Mouse (Mus musculus) hindbrain, embryonic 11.5 days (tissue): ENCODE measurements at regions not wholly inside any gene's neighbourhood (a gene's known extent, or its start where the extent isn't known, plus 50 kb on each side); places are given as distances from the start of the nearest gene placed in this dataset.

Experiments used
- ATAC-seq: fragments of 200-750 bp; cut with Nextera tagmentation; 2 replicates; pipeline ENCODE4 v1.8.0; 2017; ENCODE audit warnings: mild to moderate bottlenecking, moderate TSS enrichment, moderate library complexity; ENCODE audit not compliant: low FRiP score
- DNase-seq: peaks from one replicate; pipeline ENCODE4 v3.0.0-alpha.2; 2015; ENCODE audit warnings: low spot score
- H3K27ac ChIP-seq: fragments of 300-500 bp; sonication (generic); 2 replicates; pipeline ENCODE4 v1.5.1; 2014; ENCODE audit warnings: mild to moderate bottlenecking, low read depth, low read length
- H3K27me3 ChIP-seq: fragments of 300-500 bp; sonication (generic); 2 replicates; pipeline ENCODE4 v1.6.1; 2014; ENCODE audit warnings: mild to moderate bottlenecking, low read length, moderate library complexity, mixed read lengths; ENCODE audit not compliant: control insufficient read depth, insufficient read depth
- H3K36me3 ChIP-seq: fragments of 300-500 bp; sonication (generic); 2 replicates; pipeline ENCODE4 v1.6.1; 2014; ENCODE audit warnings: mild to moderate bottlenecking, low read length, moderate library complexity, mixed read lengths; ENCODE audit not compliant: control insufficient read depth, insufficient read depth
- H3K4me1 ChIP-seq: fragments of 300-500 bp; sonication (generic); replicated peaks from 2 replicates; pipeline ENCODE4 v1.6.1; 2014; ENCODE audit warnings: low read length, mixed read lengths; ENCODE audit not compliant: control insufficient read depth, insufficient read depth
- H3K4me2 ChIP-seq: fragments of 300-500 bp; sonication (generic); replicated peaks from 2 replicates; pipeline ENCODE4 v1.6.1; 2014; ENCODE audit warnings: mild to moderate bottlenecking, low read depth, low read length
- H3K4me3 ChIP-seq: fragments of 300-500 bp; sonication (generic); 2 replicates; pipeline ENCODE4 v1.5.1; 2014; ENCODE audit warnings: low read depth, low read length
- H3K9ac ChIP-seq: fragments of 300-500 bp; sonication (generic); 2 replicates; pipeline ENCODE4 v1.6.1; 2014; ENCODE audit warnings: low read depth, low read length
- H3K9me3 ChIP-seq: fragments of 300-500 bp; sonication (generic); 2 replicates; pipeline ENCODE4 v1.6.1; 2016; ENCODE audit warnings: low read length; ENCODE audit not compliant: control insufficient read depth
- WGBS: fragments of 180-500 bp; shearing (Covaris S2); extraction: QIAGEN DNeasy Blood & Tissue Kit; methylation state at CpG from one replicate; pipeline ENCODE4 v1.1.7; 2014; 5-methylcytosine and 5-hydroxymethylcytosine counted together

DNA sequence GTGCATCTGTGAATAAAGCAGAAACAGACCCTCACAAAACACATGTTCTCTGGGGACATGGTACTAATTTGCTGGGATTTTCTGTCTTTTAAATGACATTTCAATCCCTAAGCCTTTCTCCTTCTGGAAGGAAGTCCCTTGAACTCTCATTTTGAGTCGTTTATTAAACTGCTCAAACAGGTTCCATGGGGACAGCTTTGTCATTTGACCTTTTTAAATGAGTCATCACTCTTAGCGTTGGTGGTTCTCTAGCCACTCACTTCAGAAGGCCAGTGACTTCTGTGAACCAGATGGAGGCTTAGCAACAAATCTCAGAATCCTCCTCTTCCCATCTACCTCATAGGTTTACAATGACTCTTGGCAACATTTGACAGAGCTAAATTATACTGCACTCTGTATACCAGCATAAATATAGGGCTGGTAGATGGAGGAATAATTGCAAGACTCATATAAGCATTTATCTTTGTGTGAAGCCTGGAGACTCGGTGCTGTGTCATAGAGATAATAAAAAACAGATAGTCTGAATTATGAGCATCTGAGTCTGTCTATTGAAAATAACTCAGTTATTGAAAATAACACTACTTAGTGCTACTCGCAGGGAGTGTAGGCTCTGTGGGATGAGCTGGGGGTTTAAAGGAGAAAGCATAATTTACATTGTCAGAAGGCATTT is 185.4 kb upstream of the Crbn start:
- ATAC-seq (no peak), DNase-seq (no peak)
- Histone ChIP-seq H3K4me3 (no peak overlapping the region), H3K4me2 (no peak overlapping the region), H3K27ac (no peak overlapping the region), H3K4me1 (no peaks in the 10 kb centered on the region), H3K36me3 (no peaks in the 10 kb centered on the region), H3K9ac (no peak overlapping the region), H3K27me3 (no peaks in the 10 kb centered on the region), H3K9me3 (no peaks in the 10 kb centered on the region)
- 69% methylated on average over 4 of the region's 4 CpGs for WGBS

DNA sequence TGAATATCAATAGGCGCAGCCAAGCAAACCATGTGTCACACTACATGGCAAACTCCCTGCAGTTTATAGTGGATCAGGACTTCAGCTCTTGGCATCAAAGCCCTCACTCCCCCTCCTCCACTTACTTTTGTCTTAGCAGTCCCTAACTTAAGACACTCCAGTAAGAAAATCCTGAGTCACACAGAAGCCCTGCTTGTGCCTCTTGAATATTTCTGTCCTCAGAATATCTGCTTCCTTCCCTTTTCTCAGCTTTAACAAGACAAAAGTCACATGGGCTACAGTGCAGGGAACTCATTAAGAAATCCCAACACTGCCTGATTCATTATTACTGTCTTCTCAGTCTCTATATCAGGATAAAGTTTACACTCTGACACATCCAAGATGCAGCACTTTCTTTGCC is 191.7 kb upstream of the Crbn start:
- Histone ChIP-seq H3K9me3 (no peaks in the 10 kb centered on the region), H3K9ac (no peak overlapping the region), H3K27me3 (no peaks in the 10 kb centered on the region), H3K4me2 (no peak overlapping the region), H3K27ac (no peak overlapping the region), H3K4me3 (no peak overlapping the region), H3K4me1 (no peaks in the 10 kb centered on the region), H3K36me3 (no peaks in the 10 kb centered on the region)
- 81% methylated on average over 1 of the region's 1 CpGs for WGBS
- ATAC-seq (no peak), DNase-seq (no peak)

DNA sequence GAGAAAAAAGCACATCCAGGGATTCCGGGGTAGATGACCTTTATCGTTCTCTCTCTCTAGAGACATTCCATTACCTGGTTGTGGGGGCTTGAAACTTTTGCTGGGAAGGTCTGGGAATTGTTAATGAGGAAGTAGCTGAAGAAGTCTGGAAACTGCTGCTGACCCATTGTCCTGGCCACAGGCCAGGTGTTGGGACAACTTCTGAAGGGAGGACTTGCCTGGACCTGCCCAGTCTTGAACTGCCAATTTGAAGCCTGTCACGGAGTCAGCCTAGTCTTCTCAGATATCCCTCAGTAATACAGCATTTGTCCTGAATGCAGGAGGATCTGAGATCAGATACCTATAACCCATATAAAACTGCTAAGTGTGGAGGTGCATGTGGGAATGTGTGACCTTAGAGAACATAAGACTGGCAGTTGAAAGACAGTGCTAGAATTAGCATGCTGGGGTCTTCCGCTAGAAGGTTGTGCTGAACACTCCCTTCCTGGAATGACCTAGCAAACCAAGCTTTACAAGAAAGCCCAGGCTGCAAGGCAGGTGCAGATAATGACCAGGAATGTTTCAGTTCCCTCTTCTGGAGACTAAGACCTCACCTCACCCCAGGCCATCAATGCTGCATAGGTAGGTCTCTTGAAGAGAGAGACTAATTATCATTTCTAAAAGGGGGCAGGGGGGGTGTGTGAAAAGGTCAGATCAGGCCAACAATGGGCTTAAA is 204.7 kb upstream of the Crbn start:
- Histone ChIP-seq H3K27ac (no peak overlapping the region), H3K4me3 (no peak overlapping the region), H3K9ac (no peak overlapping the region), H3K27me3 (no peaks in the 10 kb centered on the region), H3K4me1 (no peaks in the 10 kb centered on the region), H3K36me3 (no peaks in the 10 kb centered on the region), H3K4me2 (no peak overlapping the region), H3K9me3 (no peaks in the 10 kb centered on the region)
- no peak for ATAC-seq
- WGBS = 89% methylated on average over 4 of the region's 4 CpGs
- DNase-seq = no peak

GRCm38 (mm10) chr6:107010785-107011184 is 210.9 kb upstream of the Crbn start:
- Histone ChIP-seq H3K4me1 (peaks cover 5% of the 10 kb centered on the region; the same call in 1 of the 2 replicates), H3K9ac (no peak overlapping the region), H3K36me3 (no peaks in the 10 kb centered on the region), H3K4me2 (no peak overlapping the region), H3K9me3 (no peaks in the 10 kb centered on the region), H3K27ac (no peak overlapping the region), H3K27me3 (no peaks in the 10 kb centered on the region), H3K4me3 (no peak overlapping the region)
- ATAC-seq = no peak
- DNase-seq = no peak
- 44% methylated on average over 4 of the region's 4 CpGs for WGBS

DNA sequence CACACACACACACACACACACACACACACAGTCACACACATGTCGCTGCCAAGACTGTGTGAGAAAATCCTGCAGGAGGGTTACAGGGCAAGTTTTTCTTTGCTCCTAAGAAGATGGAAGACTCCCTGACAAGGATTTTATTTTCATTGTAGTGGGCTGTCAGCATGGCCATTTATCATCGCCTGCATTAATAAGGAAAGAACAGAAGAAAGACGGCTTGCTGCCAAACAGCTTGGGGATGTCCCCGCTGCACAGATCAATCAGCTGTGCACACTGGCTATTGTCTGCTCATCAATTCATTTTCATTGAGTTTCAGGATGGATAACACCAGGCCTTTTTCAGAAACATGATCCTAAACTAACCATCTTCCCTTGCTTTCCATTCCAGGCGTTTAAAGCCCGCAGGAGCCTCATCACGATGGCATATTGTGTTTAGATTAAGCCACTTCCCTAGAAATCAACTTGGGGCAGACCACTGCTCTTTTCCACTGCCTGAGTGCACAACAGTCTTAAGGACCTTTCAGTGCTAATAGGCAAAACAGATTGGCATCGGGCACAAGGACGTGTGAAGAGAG is 213.1 kb upstream of the Crbn start:
- WGBS = 4% methylated on average over 9 of the region's 9 CpGs
- peak; percentile 93 for ATAC-seq
- Histone ChIP-seq H3K4me1 (peaks cover 5% of the 10 kb centered on the region; the same call in 1 of the 2 replicates), H3K27ac (peak overlapping the region; percentile 83), H3K9ac (no peak overlapping the region), H3K9me3 (no peaks in the 10 kb centered on the region), H3K4me2 (peak overlapping the region; percentile 8; the same call in 1 of the 2 replicates), H3K36me3 (no peaks in the 10 kb centered on the region), H3K27me3 (no peaks in the 10 kb centered on the region), H3K4me3 (no peak overlapping the region)
- peak; percentile 74 for DNase-seq

- H3K4me2 ChIP-seq = no peak overlapping the region
- 85% methylated on average over 3 of the region's 3 CpGs for WGBS
- no peaks in the 10 kb centered on the region for H3K4me1 ChIP-seq
- no peak for ATAC-seq
- H3K36me3 ChIP-seq = no peaks in the 10 kb centered on the region
- H3K4me3 ChIP-seq = no peak overlapping the region
- H3K9ac ChIP-seq = no peak overlapping the region
- no peak for DNase-seq
- H3K9me3 ChIP-seq = no peaks in the 10 kb centered on the region
- no peak overlapping the region for H3K27ac ChIP-seq
- no peaks in the 10 kb centered on the region for H3K27me3 ChIP-seq
These were observed 219.2 kb upstream of the Crbn start for GRCm38 (mm10) chr6:107019126-107019525.

DNA sequence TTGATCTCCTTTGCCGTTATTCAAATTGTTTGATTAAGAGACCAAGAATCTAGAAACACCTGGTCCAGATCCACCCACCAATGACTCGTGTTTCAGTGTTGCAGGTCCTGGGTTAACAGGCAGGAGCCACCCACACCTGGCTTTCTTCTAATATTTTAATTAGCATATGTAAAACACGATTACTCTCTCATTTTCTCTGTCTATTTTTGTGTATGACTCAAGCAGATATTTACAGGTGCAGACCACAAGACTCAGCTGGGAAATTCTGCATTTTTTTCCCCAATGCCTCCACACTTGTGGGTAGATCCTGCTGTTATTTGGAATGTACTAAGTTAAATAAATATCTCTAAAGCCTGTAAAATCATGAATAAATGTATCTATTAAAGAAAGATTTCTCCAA is 245.3 kb upstream of the Crbn start:
- no peak for DNase-seq
- WGBS = 78% methylated on average over 3 of the region's 3 CpGs
- no peak overlapping the region for H3K4me2 ChIP-seq
- no peak overlapping the region for H3K9ac ChIP-seq
- H3K27me3 ChIP-seq = no peaks in the 10 kb centered on the region
- H3K9me3 ChIP-seq = no peaks in the 10 kb centered on the region
- H3K36me3 ChIP-seq = no peaks in the 10 kb centered on the region
- ATAC-seq = no peak
- H3K4me3 ChIP-seq = no peak overlapping the region
- H3K4me1 ChIP-seq = no peaks in the 10 kb centered on the region
- no peak overlapping the region for H3K27ac ChIP-seq

DNA sequence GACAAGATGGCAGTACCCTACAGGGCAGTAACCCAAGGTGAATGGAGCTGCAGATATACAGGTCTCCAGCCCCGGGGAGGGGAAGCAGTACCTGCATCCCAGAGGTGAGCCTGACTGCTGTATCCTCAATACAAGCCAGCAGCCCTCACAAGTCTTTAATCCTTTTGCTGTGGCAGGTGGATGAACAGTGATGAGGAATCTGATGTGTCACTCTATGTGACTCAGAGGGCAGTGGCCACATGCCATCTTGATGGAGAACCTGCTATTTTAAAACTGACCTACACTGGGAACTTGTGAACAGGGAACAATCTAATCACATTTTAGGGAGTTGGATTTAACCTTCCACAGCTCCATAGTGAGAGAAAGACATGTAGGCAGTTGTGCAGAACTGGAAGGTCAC is 251.7 kb upstream of the Crbn start:
- Histone ChIP-seq H3K4me1 (no peaks in the 10 kb centered on the region), H3K4me2 (no peak overlapping the region), H3K9me3 (no peaks in the 10 kb centered on the region), H3K36me3 (no peaks in the 10 kb centered on the region), H3K27me3 (no peaks in the 10 kb centered on the region), H3K9ac (no peak overlapping the region), H3K27ac (no peak overlapping the region), H3K4me3 (no peak overlapping the region)
- no peak for DNase-seq
- 87% methylated on average over 1 of the region's 1 CpGs for WGBS
- ATAC-seq = no peak

DNA sequence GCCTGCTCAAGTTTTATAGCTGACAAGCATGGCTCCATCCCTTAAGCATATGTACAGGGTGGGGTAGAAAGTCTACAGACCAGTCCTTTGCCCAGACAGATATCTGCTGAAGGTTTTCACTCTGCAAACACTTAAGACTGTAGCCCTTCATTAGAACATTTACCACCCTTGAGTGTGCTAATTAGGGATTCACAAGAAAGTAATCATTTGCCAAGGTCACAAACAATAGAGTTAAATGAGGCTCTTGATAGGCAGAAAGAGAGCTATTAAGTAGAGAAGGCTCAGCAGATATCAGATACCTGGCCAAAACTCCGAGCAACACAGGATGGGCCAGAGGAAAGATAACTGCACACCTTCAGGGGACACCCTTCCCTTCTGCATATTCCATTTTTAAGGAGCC is 252.3 kb upstream of the Crbn start:
- no peak for DNase-seq
- Histone ChIP-seq H3K36me3 (no peaks in the 10 kb centered on the region), H3K27me3 (no peaks in the 10 kb centered on the region), H3K4me2 (no peak overlapping the region), H3K27ac (no peak overlapping the region), H3K4me3 (no peak overlapping the region), H3K4me1 (no peaks in the 10 kb centered on the region), H3K9me3 (no peaks in the 10 kb centered on the region), H3K9ac (no peak overlapping the region)
- 83% methylated on average over 1 of the region's 1 CpGs for WGBS
- ATAC-seq = no peak
